Mouse (Mus musculus) midbrain, embryonic 11.5 days (tissue): ENCODE measurements around the gene Olfr653. TPM values are rescaled to one million over a fixed set of nuclear protein-coding genes. Genes with fewer than 3 reads are reported as not detected.

Experiments
- ATAC-seq: fragments of 200-750 bp; cut with Nextera tagmentation; 2 replicates; pipeline ENCODE4 v1.8.0; 2017; ENCODE audit warnings: moderate TSS enrichment, moderate library complexity; ENCODE audit not compliant: low FRiP score
- DNase-seq: peaks from one replicate; pipeline ENCODE4 v3.0.0; 2015; ENCODE audit warnings: low spot score; ENCODE audit errors: missing footprints
- H3K27ac ChIP-seq: fragments of 300-500 bp; sonication (generic); 2 replicates; pipeline ENCODE4 v1.5.1; 2014; ENCODE audit warnings: low read depth, low read length
- H3K27me3 ChIP-seq: fragments of 300-500 bp; sonication (generic); 2 replicates; pipeline ENCODE4 v1.6.1; 2014; ENCODE audit warnings: mild to moderate bottlenecking, low read length, moderate library complexity, mixed read lengths; ENCODE audit not compliant: control insufficient read depth, insufficient read depth
- H3K36me3 ChIP-seq: fragments of 300-500 bp; sonication (generic); 2 replicates; pipeline ENCODE4 v1.6.1; 2014; ENCODE audit warnings: mild to moderate bottlenecking, low read length, moderate library complexity, mixed read lengths; ENCODE audit not compliant: control insufficient read depth, insufficient read depth
- H3K4me1 ChIP-seq: fragments of 300-500 bp; sonication (generic); 2 replicates; pipeline ENCODE4 v1.6.1; 2014; ENCODE audit warnings: low read length; ENCODE audit not compliant: control insufficient read depth, insufficient read depth
- H3K4me2 ChIP-seq: fragments of 300-500 bp; sonication (generic); 2 replicates; pipeline ENCODE4 v1.6.1; 2014; ENCODE audit warnings: mild to moderate bottlenecking, moderate library complexity
- H3K4me3 ChIP-seq: fragments of 300-500 bp; sonication (generic); 2 replicates; pipeline ENCODE4 v1.5.1; 2014; ENCODE audit warnings: low read depth, low read length
- H3K9ac ChIP-seq: fragments of 300-500 bp; sonication (generic); 2 replicates; pipeline ENCODE4 v1.6.1; 2014; ENCODE audit warnings: low read length
- H3K9me3 ChIP-seq: fragments of 300-500 bp; sonication (generic); 2 replicates; pipeline ENCODE4 v1.6.1; 2016; ENCODE audit warnings: low read length; ENCODE audit not compliant: control insufficient read depth
- WGBS: fragments of 180-500 bp; shearing (Covaris S2); extraction: QIAGEN DNeasy Blood & Tissue Kit; methylation state at CpG from one replicate; pipeline ENCODE4 v1.1.7; 2014; 5-methylcytosine and 5-hydroxymethylcytosine counted together
- polyA plus RNA-seq: library from polyadenylated mRNA; unstranded; fragments of >200 nt; fragmentation: Nextera tagmentation; extraction: Ambion mirVana; gene quantifications from 2 replicates; pipeline ENCODE4 v1.2.1, GENCODE M21; 2014

Olfr653 gene
- polyA plus RNA-seq, result not detected in 2 replicates

- Histone ChIP-seq H3K27ac (no peak within 1 kb of the TSS), H3K9ac (no peak within 1 kb of the TSS), H3K36me3 (no peaks in the 10 kb centered on the region), H3K4me1 (no peaks in the 10 kb centered on the region), H3K9me3 (no peaks in the 10 kb centered on the region), H3K27me3 (no peaks in the 10 kb centered on the region), H3K4me2 (no peak within 1 kb of the TSS), H3K4me3 (no peak within 1 kb of the TSS)
- no peak for DNase-seq
- WGBS, result 78% methylated on average over 2 of the region's 2 CpGs
- ATAC-seq, result no peak
These were observed at the start of gene Olfr653 for GRCm38 (mm10) chr7:104577014-104577413. Gene Olfr653, plus strand, starts transcription at chr7:104577314.

- Histone ChIP-seq H3K4me1 (no peaks in the 10 kb centered on the region), H3K27me3 (no peaks in the 10 kb centered on the region), H3K36me3 (no peaks in the 10 kb centered on the region), H3K4me2 (no peak within 1 kb of the TSS), H3K4me3 (no peak within 1 kb of the TSS), H3K9me3 (no peaks in the 10 kb centered on the region), H3K27ac (no peak within 1 kb of the TSS), H3K9ac (no peak within 1 kb of the TSS)
- no peak for ATAC-seq
- 82% methylated on average over 5 of the region's 5 CpGs for WGBS
- no peak for DNase-seq
These were observed 27.3 kb upstream of the Olfr653 start, which contains the start of gene Olfr651 for GRCm38 (mm10) chr7:104549833-104550232. Gene Olfr651, plus strand, starts transcription at chr7:104550133.

GRCm38 (mm10) chr7:104552700-104553099 lies 24.4 kb upstream of the Olfr653 start:
- DNase-seq, result no peak
- no peak for ATAC-seq
- Histone ChIP-seq H3K36me3 (no peaks in the 10 kb centered on the region), H3K27me3 (no peaks in the 10 kb centered on the region), H3K9me3 (no peaks in the 10 kb centered on the region), H3K4me1 (no peaks in the 10 kb centered on the region), H3K4me2 (no peak overlapping the region), H3K27ac (no peak overlapping the region), H3K9ac (no peak overlapping the region), H3K4me3 (no peak overlapping the region)
- 72% methylated on average over 1 of the region's 1 CpGs for WGBS

- no peaks in the 10 kb centered on the region for H3K9me3 ChIP-seq
- DNase-seq, result no peak
- H3K4me2 ChIP-seq, result no peak within 1 kb of the TSS
- no peaks in the 10 kb centered on the region for H3K36me3 ChIP-seq
- H3K4me3 ChIP-seq, result no peak within 1 kb of the TSS
- no peak within 1 kb of the TSS for H3K9ac ChIP-seq
- no peak within 1 kb of the TSS for H3K27ac ChIP-seq
- no peaks in the 10 kb centered on the region for H3K4me1 ChIP-seq
- ATAC-seq, result no peak
- H3K27me3 ChIP-seq, result no peaks in the 10 kb centered on the region
These were observed 16.5 kb upstream of the Olfr653 start, which contains the start of gene Olfr652 for GRCm38 (mm10) chr7:104560601-104561000. Gene Olfr652, plus strand, starts transcription at chr7:104560901.

- Histone ChIP-seq H3K27ac (no peak overlapping the region), H3K4me3 (no peak overlapping the region), H3K9ac (no peak overlapping the region), H3K9me3 (no peaks in the 10 kb centered on the region), H3K36me3 (no peaks in the 10 kb centered on the region), H3K27me3 (no peaks in the 10 kb centered on the region), H3K4me2 (no peak overlapping the region), H3K4me1 (no peaks in the 10 kb centered on the region)
- WGBS, result 92% methylated on average over 4 of the region's 4 CpGs
- ATAC-seq (no peak), DNase-seq (no peak)
These were observed 3.7 kb downstream of the Olfr653 start for GRCm38 (mm10) chr7:104580846-104581245.

- H3K4me1 ChIP-seq, result no peaks in the 10 kb centered on the region
- no peak overlapping the region for H3K4me2 ChIP-seq
- no peaks in the 10 kb centered on the region for H3K27me3 ChIP-seq
- WGBS, result 88% methylated on average over 4 of the region's 4 CpGs
- no peaks in the 10 kb centered on the region for H3K9me3 ChIP-seq
- ATAC-seq, result no peak
- DNase-seq, result no peak
- no peak overlapping the region for H3K27ac ChIP-seq
- H3K36me3 ChIP-seq, result no peaks in the 10 kb centered on the region
- no peak overlapping the region for H3K4me3 ChIP-seq
- H3K9ac ChIP-seq, result no peak overlapping the region
These were observed 4.3 kb downstream of the Olfr653 start for GRCm38 (mm10) chr7:104581429-104581828.

- 87% methylated on average over 4 of the region's 4 CpGs for WGBS
These were observed 9.6 kb downstream of the Olfr653 start, which contains the start of gene Olfr654 for GRCm38 (mm10) chr7:104586725-104587124. Gene Olfr654, plus strand, starts transcription at chr7:104587025.

GRCm38 (mm10) chr7:104588274-104588673 lies 11.2 kb downstream of the Olfr653 start:
- no peak overlapping the region for H3K4me3 ChIP-seq
- H3K36me3 ChIP-seq, result no peaks in the 10 kb centered on the region
- H3K9me3 ChIP-seq, result no peaks in the 10 kb centered on the region
- H3K27me3 ChIP-seq, result no peaks in the 10 kb centered on the region
- no peaks in the 10 kb centered on the region for H3K4me1 ChIP-seq
- H3K4me2 ChIP-seq, result no peak overlapping the region
- H3K27ac ChIP-seq, result no peak overlapping the region
- 87% methylated on average over 5 of the region's 5 CpGs for WGBS
- DNase-seq (no peak), ATAC-seq (no peak)
- H3K9ac ChIP-seq, result no peak overlapping the region

More at GRCm38 (mm10) chr7:104586725-104587124, 9.6 kb downstream of the Olfr653 start, which contains the start of gene Olfr654:
- no peak within 1 kb of the TSS for H3K4me3 ChIP-seq
- H3K4me2 ChIP-seq, result no peak within 1 kb of the TSS
- H3K4me1 ChIP-seq, result no peaks in the 10 kb centered on the region
- no peaks in the 10 kb centered on the region for H3K27me3 ChIP-seq
- no peaks in the 10 kb centered on the region for H3K9me3 ChIP-seq
- no peaks in the 10 kb centered on the region for H3K36me3 ChIP-seq
- H3K9ac ChIP-seq, result no peak within 1 kb of the TSS
- no peak for DNase-seq
- H3K27ac ChIP-seq, result no peak within 1 kb of the TSS
- no peak for ATAC-seq

GRCm38 (mm10) chr7:104601679-104602078 lies 24.6 kb downstream of the Olfr653 start, which contains the start of gene Olfr655:
Gene Olfr655, minus strand, starts transcription at chr7:104601779.
- WGBS, result 87% methylated on average over 2 of the region's 2 CpGs

More at GRCm38 (mm10) chr7:104601679-104602078, 24.6 kb downstream of the Olfr653 start, which contains the start of gene Olfr655:
- no peak for DNase-seq
- H3K27me3 ChIP-seq, result no peaks in the 10 kb centered on the region
- no peaks in the 10 kb centered on the region for H3K4me1 ChIP-seq
- H3K9me3 ChIP-seq, result no peaks in the 10 kb centered on the region
- ATAC-seq, result no peak
- no peaks in the 10 kb centered on the region for H3K36me3 ChIP-seq
- no peak within 1 kb of the TSS for H3K27ac ChIP-seq
- H3K4me2 ChIP-seq, result no peak within 1 kb of the TSS
- no peak within 1 kb of the TSS for H3K4me3 ChIP-seq
- H3K9ac ChIP-seq, result no peak within 1 kb of the TSS
